Mouse (Mus musculus): ENCODE measurements at regions not wholly inside any gene's neighbourhood (a gene's known extent, or its start where the extent isn't known, plus 50 kb on each side); places are given as distances from the start of the nearest gene placed in this dataset.
A peak's percentile ranks its signal among the peaks of the same experiment; 100 is the strongest.

- peak; percentile 7 to 14 for DNase-seq (ENCODE audit: low spot score in 2 of 2)
- intact Hi-C loops (cut with DNase I): no loop called here
These were observed 55.1 kb upstream of the Fam222a start for GRCm38 (mm10) chr5:114512756-114513155.

GRCm38 (mm10) chr5:114513911-114514457, 53.8 kb upstream of the Fam222a start:
- DNase-seq (ENCODE audit: low spot score in 2 of 2): no peak
- intact Hi-C loops (cut with DNase I): no loop called here

GRCm38 (mm10) chr5:114517010-114517409, 50.8 kb upstream of the Fam222a start:
- intact Hi-C loops (cut with DNase I): no loop called here
- no peak for DNase-seq (ENCODE audit: low spot score in 2 of 2)

GRCm38 (mm10) chr5:114518012-114518411, 49.8 kb upstream of the Fam222a start:
- no peak for DNase-seq (ENCODE audit: low spot score in 2 of 2)
- intact Hi-C loops (cut with DNase I): no loop called here
